Mouse (Mus musculus): Measurements from ENCODE around the gene Olfr147.
"Not testable (repeated sequence)": the region's sequence is repeated elsewhere in the genome, so short reads cannot be mapped to it uniquely, and the experiment has no call there.

Olfr147 gene

GRCm38 (mm10) chr9:38401398-38401797 is at the start of gene Olfr147:
Gene Olfr147, plus strand, starts transcription at chr9:38401698.
- no peak for DNase-seq (ENCODE audit: low read depth, low spot score)

- DNase-seq (ENCODE audit: low read depth, low spot score): no peak
These were observed 34.9 kb upstream of the Olfr147 start, which contains the start of gene Olfr250 for GRCm38 (mm10) chr9:38366596-38366995. Gene Olfr250, plus strand, starts transcription at chr9:38366896.

- DNase-seq (ENCODE audit: low read depth, low spot score): no peak
These were observed 24.7 kb upstream of the Olfr147 start, which contains the start of gene Olfr251 for GRCm38 (mm10) chr9:38376786-38377185. Gene Olfr251, plus strand, starts transcription at chr9:38377086.

GRCm38 (mm10) chr9:38407502-38407901 is 6.0 kb downstream of the Olfr147 start:
- not testable (repeated sequence) for DNase-seq (ENCODE audit: low read depth, low spot score)

- not testable (repeated sequence) for DNase-seq (ENCODE audit: low read depth, low spot score)
These were observed 12.0 kb downstream of the Olfr147 start for GRCm38 (mm10) chr9:38413502-38413901.

- no peak for DNase-seq (ENCODE audit: low read depth, low spot score)
These were observed 22.3 kb downstream of the Olfr147 start for GRCm38 (mm10) chr9:38423801-38424200.

GRCm38 (mm10) chr9:38427026-38427425 is 25.5 kb downstream of the Olfr147 start:
- no peak for DNase-seq (ENCODE audit: low read depth, low spot score)

- DNase-seq (ENCODE audit: low read depth, low spot score): no peak
These were observed 27.7 kb downstream of the Olfr147 start, which contains the start of gene Olfr901 for GRCm38 (mm10) chr9:38429155-38429554. Gene Olfr901, plus strand, starts transcription at chr9:38429455.

GRCm38 (mm10) chr9:38447352-38447751 is 45.9 kb downstream of the Olfr147 start, which contains the start of gene Olfr902:
Gene Olfr902, plus strand, starts transcription at chr9:38447652.
- DNase-seq (ENCODE audit: low read depth, low spot score): no peak

Data from skeletal muscle tissue, adult 2 months (tissue).